Mouse (Mus musculus) testis, postnatal 10 days (tissue): Measurements from ENCODE around the gene Mreg.

ENCODE experiments used
- DNase-seq: peaks from one replicate; pipeline ENCODE4 v3.0.0; 2021; ENCODE audit warnings: low spot score

Gene Mreg

DNA sequence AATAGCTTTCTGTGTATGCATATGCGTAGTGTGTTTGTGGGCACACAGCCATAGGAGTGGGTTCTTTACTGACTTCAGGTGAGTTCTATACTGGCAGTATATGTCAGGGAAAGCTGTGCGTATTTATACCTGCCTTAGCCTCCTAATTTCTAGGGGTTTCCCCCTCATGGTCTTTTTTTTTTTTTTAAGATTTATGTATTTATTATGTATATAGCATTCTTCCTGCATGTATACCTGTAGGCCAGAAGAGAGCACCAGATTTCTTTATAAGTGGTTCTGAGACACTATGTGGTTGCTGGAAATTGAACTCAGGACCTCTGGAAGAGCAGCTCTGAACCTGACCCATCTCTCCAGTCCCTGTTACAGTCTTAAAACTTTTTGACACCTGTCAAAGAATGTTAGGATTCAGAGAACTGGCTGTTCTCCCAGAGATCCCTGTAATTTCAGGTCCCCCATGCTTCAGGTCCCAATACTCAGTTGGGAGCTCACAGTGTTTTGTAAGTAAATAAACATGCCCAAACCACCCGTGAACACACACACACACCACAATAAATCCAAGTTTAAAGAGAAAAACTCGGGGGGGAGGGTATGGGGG, 14.9 kb upstream of the Mreg start:
- no peak for DNase-seq

DNA sequence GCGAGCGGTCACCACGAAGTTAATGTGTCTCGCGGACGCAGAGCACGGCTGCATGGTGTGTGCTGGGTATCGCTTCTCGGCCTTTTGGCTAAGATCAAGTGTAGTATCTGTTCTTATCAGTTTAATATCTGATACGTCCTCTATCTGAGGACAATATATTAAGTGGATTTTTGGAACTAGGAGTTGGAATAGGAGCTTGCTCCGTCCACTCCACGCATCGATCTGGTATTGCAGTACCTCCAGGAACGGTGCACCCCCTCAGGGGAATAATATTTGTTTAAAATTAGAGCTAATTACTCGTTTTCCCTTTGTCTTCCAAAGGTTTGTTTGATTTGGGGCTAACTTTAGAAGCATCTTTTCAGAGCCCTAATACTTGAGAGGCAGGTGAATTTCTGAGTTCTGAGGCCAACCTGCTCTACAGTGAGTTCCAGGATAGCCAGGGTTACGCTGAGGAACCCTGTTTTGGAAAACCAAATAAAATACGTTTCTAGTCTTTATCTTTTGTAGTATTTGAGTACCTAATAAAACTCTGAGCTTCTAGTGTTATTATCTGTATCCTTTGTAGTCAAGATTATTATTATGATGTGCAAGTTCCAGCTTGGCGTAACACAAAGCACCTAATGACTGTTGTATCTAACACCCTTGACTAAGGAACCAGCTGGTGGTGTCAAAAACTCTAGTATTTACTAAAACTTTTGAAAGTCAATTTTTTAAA, 14.2 kb upstream of the Mreg start:
- no peak for DNase-seq

DNA sequence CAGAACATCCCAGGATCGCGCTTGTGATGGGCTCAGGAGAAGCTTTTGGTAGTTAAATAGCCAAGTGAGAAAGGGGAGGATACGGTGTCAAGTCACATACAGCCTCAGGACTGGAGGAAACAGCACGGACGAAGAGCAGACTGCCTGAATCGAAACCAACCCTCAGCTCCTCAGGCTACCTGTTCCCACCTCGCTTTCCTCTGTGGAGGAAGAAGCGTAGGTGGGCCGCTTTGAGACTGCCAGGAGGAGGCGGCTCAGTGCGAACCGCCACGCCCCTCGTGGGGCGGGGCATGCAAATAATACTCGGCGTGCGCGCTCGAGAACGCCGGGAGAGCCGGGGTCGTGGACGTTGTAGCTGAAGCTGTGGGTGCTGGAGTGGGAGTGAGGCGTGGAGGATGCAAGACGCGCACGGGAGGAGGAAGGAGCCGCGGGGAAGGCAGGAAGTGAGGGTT, 13.6 kb upstream of the Mreg start:
- DNase-seq, result peak; percentile 91

DNA sequence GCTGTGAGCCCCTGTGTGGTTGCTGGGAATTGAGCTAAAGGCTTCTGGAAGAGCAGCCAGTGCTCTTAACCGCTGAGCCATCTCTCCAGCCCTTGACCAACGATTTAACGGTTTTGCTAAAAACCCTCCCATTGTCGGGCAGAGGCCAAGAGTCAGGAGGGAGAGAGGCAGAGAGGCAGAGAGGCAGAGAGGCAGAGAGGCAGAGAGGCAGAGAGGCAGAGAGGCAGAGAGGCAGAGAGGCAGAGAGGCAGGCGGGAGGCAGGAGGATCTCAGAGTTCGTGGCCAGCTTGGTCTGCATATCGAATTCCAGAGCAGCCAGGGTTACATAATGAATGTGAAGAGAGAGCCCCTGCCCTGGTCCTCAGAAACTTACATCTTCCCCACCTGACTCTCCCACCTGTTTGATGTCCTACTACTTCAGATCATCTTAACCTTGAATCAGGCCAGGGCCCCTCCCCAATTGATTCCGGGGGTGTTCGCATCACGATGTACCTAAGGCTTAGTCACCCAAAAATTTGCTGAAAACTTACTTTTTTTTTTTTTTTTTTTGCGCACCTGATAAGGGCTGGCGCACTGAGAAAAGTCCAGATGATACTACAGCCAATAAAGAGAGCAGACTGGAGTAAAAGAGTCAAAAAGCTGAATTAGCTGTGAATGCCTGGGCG, 13.1 kb upstream of the Mreg start:
- no peak for DNase-seq

DNA sequence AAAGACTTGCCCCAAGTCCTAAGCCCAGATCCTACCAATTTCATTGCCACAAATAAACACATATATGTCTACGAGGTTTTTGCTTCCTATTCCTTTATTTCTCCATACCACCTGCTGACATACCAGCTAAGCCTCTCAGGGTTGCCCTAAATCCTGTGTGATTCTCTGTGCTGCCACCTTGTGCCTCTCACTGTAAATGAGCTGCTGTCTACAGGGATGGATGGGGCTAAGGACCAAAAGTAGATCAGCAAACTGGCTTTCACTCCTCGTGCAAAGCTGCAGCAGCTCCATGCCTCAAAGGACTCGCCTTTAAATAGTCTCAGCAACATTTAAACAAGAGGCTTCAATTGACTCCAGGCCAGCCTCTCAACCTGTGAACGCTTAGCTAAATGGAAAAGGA, 7.9 kb upstream of the Mreg start:
- no peak for DNase-seq

DNA sequence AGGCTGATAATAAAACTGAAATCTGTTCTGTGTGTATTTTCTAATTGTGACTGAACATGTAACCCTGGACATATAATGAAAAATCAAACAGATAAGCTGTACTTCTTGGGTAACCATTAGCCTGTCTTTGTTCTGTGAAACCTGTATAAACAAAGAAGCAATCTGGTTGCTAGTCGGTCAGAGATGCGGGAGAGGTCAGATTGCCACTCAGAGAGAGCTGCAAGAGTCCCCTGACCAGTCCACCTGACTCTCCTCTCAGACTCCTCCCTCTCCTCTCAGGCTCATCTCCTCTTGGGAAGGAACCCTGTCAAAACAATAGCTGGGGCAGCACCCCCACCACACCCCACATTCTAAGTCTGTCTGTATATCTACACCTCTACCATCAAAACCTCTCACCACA, 7.0 kb upstream of the Mreg start:
- no peak for DNase-seq

DNA sequence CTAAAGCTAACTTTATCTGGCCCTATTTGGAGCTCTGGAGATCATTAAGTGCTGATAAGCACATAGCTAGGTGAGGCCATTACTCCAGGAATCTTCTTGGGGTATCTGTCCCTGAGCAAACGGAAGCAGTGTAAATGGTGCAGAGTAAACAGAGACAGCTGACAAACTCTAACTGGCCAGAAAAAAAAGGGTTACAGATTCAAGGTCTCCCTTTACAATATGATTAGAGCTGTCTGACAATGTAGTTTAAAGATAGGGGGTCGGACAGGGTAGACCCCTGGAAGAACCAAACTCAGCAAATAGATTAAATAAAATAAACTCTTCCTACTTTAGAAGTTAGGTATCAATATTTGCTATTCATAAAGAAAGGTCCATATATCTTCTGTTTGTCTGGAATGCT, 6.5 kb upstream of the Mreg start:
- DNase-seq, result no peak

DNA sequence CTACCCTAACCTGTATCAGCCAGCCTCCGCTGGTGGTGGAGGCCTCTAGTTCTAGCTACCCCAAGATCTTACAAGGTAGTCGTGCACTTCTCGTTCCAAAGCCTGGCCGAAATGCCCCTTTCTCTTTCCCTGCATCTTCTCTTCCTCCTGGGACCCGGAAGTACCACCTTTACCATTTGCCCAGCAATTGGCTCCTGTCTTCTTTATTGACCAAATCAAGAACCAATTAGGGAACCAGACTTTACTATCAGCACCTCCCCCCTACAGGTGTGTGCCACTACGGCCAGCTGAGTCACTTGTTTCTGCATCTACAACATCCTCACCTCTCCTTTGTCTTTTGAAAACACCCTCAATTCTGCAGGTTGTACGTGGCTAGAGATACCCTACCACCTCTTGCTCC, 4.7 kb upstream of the Mreg start:
- DNase-seq, result no peak

DNA sequence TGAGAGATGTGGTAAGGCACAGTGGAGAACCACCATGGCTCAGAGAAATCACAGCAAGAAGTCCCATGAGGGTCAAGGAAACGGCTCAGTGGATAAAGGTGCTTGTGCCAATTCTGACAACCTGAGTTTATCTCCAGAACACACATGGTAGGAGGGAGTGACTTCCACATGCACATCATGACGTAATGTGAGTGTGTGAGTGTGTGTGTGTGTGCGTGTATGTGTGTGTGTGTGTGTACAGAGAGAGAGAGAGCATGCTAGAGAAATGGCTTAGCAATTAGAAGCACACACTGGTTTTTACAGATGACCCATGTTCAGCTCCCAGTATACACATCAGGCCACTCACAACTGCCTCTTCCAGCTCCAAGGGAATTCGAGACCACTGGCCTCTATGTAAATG, 3.1 kb upstream of the Mreg start:
- no peak for DNase-seq

DNA sequence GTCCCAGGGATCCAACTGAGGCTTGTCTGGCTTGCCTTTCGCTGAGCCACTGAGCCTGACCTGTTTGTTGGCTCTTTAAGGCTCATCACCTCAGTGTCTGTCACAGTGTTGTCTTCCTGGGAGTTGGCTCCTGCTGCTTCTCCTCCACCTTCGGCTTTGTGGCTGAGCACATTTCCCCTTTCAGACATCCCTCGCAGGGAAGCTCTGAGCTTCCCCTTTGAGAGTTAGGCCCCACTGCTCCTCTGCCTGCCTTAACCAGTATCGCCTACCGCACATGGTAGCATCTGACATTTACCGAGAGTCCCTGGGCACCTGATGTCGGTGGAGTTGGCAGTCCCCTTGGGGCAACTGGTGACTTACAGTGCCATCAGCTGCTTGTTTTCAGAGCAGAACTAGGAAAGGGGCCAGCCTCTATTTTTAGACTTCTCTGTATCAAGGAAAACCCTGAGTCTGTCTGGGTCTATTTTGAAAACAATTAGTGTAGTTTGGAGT, 2.4 kb upstream of the Mreg start:
- no peak for DNase-seq

DNA sequence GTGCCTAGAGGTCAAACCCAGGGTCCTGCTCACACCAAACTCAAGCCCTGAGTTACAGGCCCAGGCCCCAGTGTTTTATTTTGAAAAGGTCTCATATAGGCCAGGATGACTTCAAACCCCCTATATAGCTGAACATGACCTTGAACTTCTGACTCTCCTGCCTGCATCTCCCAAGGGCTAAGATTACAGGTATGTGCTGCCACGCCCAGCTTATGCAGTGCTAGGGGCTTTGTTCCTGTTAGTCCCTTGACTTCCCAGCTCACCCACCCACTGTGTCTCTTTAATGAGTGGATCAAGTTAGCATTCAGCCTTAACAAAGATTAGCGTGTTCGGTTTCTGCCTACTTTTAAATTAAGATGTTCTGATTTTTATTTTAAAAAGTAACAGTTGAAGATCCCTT, 1.8 kb upstream of the Mreg start:
- DNase-seq, result no peak

DNA sequence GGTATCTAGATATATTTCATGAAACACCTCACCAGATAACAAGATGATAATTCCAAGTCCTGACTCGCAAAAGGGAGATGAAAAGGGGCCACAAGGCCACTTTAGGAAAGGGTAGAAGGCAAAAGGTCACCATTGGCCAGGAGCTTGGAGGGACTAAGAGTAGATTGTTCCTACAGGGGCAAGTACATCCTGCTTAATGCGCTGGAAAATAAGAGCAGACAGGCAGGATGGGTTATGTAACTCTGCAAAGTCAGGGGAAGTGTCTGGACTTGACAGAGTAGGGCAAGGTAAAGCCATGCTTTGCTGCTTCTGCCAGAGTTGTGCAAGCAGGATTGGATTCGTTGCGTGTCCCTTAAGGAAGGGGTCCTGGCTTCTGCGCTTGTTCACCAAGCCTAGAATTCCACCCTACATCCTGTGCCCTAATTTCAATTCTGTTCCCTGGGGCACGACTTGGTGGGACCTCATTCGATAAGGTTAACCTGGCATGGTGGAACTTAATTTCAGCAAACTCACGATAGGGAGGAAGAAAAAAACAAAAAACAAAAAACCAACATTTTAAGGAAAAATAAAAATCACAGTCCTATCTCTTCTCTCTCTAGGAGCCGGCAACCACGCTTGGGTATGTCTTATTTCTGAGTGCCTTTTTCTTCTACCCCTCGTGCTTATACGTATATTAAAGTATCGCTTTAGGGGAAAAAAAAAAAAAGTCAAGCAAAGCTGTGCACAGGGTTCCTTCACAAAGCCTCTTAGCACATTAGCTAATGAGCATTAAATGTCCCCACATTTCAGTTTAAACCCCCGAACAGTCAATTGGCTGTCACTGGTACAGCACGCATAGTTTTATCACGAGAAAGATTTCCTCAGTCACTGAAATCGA, 1.1 kb downstream of the Mreg start:
- DNase-seq, result no peak

DNA sequence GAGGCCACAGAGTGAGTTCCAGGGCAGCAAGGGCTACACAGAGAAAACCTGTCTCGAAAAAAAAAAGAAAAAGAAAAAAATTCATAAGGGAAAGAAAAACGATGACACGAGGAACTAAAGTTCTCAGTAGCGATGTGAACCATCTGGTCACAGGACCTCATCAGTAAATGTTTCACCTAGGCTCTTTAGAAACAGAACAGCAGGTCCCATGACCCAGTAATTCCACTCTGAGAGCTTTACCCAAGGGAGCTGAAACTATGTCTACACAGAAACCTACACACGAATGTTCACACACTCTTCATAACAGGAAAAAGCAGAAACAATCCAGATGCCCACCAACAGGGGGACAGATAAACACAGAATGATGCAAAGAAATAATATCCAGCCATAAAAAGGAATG, 4.0 kb downstream of the Mreg start:
- no peak for DNase-seq

DNA sequence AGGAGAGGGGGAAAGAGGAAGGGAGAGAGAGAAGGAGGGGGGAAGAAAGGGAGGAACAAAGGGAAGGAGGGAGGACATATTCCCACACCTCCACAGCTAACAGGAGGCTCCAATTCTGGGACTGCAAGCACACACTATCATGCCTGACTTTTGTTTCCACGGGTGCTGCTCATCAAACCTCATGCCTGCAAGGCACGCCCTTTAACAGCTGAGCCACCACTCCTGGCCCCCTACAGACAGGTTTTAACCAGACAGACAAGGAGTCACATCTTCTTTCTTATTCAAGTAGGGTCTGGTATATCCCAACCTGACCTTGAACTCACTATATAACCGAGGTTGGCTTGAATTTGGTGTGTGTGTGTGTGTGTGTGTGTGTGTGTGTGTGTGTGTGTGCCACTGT, 7.0 kb downstream of the Mreg start:
- DNase-seq, result no peak

DNA sequence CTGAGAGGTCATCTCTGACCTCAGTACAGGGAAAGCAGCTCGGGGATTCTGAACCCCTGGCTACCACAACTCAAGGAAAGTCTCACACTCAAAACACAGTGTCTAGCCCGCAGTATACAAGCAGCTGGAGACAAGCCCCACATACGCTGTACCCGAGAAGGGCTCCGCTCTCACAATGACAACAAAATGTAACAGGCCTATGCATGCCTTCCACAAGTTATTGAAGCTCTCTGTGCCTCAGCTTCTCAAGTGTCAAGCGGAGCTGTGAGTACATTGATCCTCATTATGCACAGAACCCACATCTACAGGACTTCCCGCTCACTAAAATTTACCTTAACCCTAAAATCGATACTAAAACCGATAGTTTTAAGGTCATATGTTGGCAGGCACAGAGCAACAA, 8.9 kb downstream of the Mreg start:
- DNase-seq, result no peak

DNA sequence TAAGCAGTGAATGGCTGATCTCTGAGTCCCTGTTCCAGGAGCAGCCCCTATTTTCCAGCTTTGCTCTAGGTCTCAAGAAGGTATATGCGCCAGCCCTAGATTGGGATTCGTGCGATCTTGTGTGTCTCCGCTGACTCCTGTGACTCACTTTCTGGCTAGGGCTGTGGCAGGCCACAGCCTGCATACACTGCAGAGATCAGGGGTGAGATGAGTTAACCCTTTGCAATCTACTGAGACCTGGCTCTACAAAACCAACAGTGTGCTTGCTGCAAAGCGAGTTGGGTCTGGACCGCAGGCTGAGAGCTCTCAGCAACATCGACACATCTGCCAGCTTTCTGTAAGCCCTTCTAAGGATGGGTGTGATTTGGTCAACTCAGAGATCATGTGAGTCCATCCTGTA, 9.4 kb downstream of the Mreg start:
- no peak for DNase-seq

DNA sequence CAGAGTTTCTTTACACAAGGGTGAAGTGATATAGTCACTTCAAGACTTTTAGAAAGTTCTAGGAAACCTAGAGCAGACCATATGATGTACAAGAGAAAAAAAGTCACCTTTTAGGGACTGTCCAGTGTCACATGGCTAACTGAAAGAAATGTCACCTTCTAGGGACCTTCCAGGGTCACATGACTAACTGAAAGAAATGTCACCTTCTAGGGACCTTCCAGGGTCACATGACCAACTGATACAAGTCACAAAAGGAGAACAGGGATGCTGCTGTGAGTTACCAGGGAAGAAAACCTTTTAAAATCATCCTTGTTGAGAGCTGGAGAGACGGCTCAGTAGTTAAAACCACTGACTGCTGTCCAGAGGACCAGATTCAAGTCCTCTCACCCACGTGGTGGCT, 10.0 kb downstream of the Mreg start:
- no peak for DNase-seq

DNA sequence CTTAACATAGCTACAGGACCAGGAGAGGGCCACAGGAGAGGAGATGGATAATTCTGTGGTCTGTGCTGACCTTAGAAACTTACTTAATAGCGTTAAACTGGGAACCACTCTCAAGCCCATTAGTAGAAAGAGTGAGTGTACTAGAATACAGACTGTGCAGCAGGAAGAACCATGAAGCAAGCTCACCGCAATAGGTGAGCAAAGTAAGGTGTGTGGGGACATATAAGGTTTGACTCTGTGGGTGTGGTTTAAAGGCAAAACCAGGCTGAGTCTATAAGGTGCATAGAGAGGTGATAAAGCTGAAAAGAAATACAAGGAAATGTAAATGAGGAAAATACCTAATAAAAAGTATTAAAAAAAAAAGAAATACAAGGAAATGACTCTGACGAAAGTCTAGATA, 11.0 kb downstream of the Mreg start:
- DNase-seq, result no peak

DNA sequence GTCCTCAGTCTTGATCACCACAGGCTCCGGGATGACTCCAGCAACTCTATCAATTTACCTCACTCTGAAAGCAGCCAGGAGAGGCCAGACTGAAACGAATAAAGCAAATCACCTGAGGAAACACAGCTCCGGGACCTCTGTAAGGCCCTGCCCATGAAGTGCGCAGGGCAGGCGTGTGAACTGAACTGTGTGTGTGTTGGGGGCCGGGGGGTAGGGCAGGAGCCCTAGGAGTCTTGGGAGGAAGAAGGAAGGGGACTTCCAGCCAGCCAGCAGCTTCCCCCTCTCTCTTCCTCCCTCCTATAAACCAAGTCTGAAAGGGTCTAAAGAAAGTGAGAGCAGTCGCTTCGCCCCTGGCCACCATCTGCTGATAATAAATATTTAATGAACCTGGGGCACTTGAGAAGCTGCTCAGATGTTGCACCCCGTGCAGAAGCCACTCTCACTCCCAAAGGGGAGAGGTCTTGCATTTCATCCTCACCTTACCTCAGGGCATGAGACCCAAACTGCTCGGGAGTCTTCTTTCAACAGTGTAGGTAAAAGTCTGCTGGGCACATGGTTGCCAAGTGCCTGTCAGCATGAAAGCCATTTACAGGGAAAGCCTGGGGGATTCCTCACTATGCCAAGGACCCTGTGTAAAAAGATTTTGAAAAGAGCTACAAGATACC, 13.8 kb downstream of the Mreg start:
- DNase-seq, result no peak

DNA sequence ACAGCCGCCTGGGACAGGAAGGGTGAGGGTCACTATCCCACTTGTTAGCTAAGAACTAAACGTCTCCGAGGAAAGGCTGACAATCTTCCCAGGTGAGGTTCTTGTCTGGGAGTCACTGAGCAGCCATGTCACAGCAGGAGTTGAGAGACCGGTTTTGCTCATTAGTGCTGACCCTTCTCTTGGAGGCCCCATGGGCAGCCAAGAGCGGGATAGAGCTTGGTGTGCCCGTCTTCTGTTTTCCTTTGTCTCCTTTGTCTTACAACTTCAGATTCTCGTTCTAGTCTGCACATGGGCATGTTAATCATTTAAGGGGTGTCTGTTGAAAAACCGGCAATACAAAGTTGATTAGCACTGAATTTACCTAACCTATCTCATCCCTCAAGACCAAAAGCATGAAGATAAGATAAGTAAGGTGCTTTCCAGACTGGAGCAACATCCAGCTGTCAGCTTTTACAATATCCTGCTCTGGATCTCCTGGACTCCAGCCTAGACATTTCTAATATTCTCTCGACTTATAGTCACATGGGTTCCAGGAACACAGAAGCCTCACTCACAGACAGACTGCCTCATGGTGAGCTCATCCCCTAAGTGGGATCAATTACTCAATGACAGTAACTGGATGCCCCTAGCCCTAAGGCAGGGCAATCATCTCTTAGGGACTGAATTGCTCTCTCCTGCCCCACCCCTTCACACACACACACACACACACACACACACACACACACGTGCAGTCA, 15.3 kb downstream of the Mreg start:
- DNase-seq, result no peak

DNA sequence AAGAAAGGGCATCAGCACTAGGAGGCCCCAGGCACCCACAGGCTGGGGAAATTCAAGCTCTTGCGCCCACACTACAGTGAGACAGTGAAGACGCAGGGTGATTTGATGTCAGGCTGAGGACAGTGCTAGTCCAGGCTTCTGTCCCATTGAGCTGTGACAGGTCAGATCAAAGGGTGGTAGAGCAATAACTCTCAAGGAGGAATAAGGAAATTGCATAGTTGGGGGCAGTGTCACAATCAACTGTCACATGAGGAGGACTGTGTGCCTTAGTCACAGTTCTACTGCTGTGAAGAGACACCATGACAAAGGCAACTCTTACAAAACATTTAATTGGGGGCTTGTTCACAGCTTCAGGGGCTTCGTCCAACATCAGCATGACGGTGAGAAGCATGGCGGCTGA, 16.0 kb downstream of the Mreg start:
- DNase-seq, result no peak
